Mouse (Mus musculus): Measurements from ENCODE around the gene Mthfd1l. TPM values are rescaled to one million over a fixed set of nuclear protein-coding genes. Genes with fewer than 3 reads are reported as not detected.

Gene Mthfd1l
- polyA plus RNA-seq, 1 experiment from 2014 or later, result 8.3 TPM

GRCm38 (mm10) chr10:4151862-4152776 is 179.2 kb downstream of the Mthfd1l start:
- H3K4me2 ChIP-seq, result no peak overlapping the region
- H3K4me1 ChIP-seq, result no peaks in the 10 kb centered on the region
- H3K9me3 ChIP-seq, result no peaks in the 10 kb centered on the region
- WGBS, result 82% methylated on average over 12 of the region's 12 CpGs
- 0 out of 2 replicates have a peak, but pooled peaks cover 4% of the 10 kb centered on the region for H3K36me3 ChIP-seq
- no peak for ATAC-seq (ENCODE audit: insufficient number of reproducible peaks, low FRiP score, low TSS enrichment, low read depth)
- H3K9ac ChIP-seq, result no peak overlapping the region
- H3K27ac ChIP-seq, result no peak overlapping the region
- no peak overlapping the region for H3K4me3 ChIP-seq
- no peaks in the 10 kb centered on the region for H3K27me3 ChIP-seq

DNA sequence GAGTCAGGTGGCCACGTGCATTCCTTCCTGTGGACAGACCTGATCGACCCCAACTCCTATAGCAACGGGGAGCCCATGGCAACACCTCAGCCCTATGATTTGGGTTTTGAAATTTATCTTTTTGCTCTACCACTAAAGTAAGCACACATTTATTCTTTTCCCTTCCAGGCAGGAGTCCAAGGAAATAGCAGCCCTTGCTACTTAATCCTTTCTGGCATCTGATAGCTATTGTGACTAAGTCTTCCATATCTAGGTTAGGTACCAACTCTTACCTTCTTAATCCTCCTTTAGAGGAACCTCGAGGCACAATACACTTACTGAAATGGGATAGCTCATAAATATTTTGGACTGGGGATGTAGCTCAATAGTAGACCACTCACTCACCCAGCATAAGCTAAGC is 180.1 kb downstream of the Mthfd1l start:
- H3K4me3 ChIP-seq, result no peak overlapping the region
- no peak for ATAC-seq (ENCODE audit: insufficient number of reproducible peaks, low FRiP score, low TSS enrichment, low read depth)
- H3K36me3 ChIP-seq, result 0 out of 2 replicates have a peak, but pooled peaks cover 2% of the 10 kb centered on the region
- no peak overlapping the region for H3K27ac ChIP-seq
- no peaks in the 10 kb centered on the region for H3K27me3 ChIP-seq
- no peak overlapping the region for H3K4me2 ChIP-seq
- no peaks in the 10 kb centered on the region for H3K4me1 ChIP-seq
- WGBS, result 79% methylated on average over 4 of the region's 4 CpGs
- H3K9me3 ChIP-seq, result no peaks in the 10 kb centered on the region
- H3K9ac ChIP-seq, result no peak overlapping the region

DNA sequence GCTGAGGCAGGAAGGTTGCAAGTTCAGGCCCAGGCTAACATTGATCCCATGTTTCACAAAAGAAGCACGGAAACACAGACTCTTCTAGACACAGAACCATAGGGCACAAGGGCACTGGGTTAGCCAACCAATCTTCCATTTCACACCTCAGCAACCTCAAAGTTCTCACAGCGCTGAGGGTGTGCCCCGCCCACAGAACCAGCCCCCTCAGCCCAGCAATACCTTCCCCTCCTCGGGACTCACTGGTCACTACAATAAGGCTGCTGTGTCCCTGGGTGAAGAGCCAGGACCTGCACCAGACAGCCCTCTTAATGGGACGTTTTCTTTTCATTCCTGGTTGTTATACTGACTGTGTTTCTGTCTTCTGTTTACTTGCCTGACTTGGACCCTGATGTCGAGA is 181.1 kb downstream of the Mthfd1l start:
- no peaks in the 10 kb centered on the region for H3K27me3 ChIP-seq
- no peak overlapping the region for H3K27ac ChIP-seq
- H3K36me3 ChIP-seq, result no peaks in the 10 kb centered on the region
- no peak overlapping the region for H3K4me3 ChIP-seq
- WGBS, result 74% methylated on average over 6 of the region's 6 CpGs
- no peaks in the 10 kb centered on the region for H3K9me3 ChIP-seq
- H3K4me2 ChIP-seq, result no peak overlapping the region
- no peak overlapping the region for H3K9ac ChIP-seq
- no peaks in the 10 kb centered on the region for H3K4me1 ChIP-seq
- no peak for ATAC-seq (ENCODE audit: insufficient number of reproducible peaks, low FRiP score, low TSS enrichment, low read depth)

DNA sequence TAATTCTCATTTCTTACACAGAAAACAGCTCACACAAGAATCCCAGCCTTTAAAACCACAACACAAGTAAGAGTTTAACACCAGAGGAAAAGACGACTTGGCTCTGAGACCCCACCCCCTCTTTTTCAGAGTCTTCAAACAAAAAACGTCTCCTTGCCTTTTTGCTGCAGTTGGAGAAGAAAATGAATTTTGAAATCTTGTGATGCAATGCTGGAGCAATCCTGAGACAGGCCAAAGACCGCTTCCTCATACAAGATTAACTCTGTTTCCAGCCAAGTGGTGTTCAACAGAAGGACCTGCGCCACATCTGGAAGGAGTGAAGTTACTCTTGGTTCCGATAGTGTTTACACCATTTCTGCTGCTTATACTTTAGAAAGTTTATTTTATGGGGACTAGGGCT is 182.6 kb downstream of the Mthfd1l start:
- Histone ChIP-seq H3K4me3 (no peak overlapping the region), H3K27me3 (no peaks in the 10 kb centered on the region), H3K9me3 (no peaks in the 10 kb centered on the region), H3K27ac (no peak overlapping the region), H3K4me2 (no peak overlapping the region), H3K9ac (no peak overlapping the region), H3K4me1 (no peaks in the 10 kb centered on the region), H3K36me3 (no peaks in the 10 kb centered on the region)
- WGBS, result 54% methylated on average over 5 of the region's 5 CpGs
- ATAC-seq (ENCODE audit: insufficient number of reproducible peaks, low FRiP score, low TSS enrichment, low read depth), result no peak

GRCm38 (mm10) chr10:4158533-4158932 is 185.6 kb downstream of the Mthfd1l start:
- no peak for ATAC-seq (ENCODE audit: insufficient number of reproducible peaks, low FRiP score, low TSS enrichment, low read depth)
- Histone ChIP-seq H3K36me3 (no peaks in the 10 kb centered on the region), H3K27me3 (no peaks in the 10 kb centered on the region), H3K27ac (no peak overlapping the region), H3K4me3 (no peak overlapping the region), H3K9me3 (no peaks in the 10 kb centered on the region), H3K4me1 (0 out of 2 replicates have a peak, but pooled peaks cover 6% of the 10 kb centered on the region), H3K9ac (no peak overlapping the region), H3K4me2 (no peak overlapping the region)
- WGBS, result 80% methylated on average over 5 of the region's 5 CpGs

GRCm38 (mm10) chr10:4159541-4160090 is 186.7 kb downstream of the Mthfd1l start:
- Histone ChIP-seq H3K27ac (no peak overlapping the region), H3K4me3 (no peak overlapping the region), H3K9ac (no peak overlapping the region), H3K4me2 (no peak overlapping the region), H3K27me3 (no peaks in the 10 kb centered on the region), H3K9me3 (no peaks in the 10 kb centered on the region), H3K36me3 (no peaks in the 10 kb centered on the region), H3K4me1 (0 out of 2 replicates have a peak, but pooled peaks cover 6% of the 10 kb centered on the region)
- no peak for ATAC-seq (ENCODE audit: insufficient number of reproducible peaks, low FRiP score, low TSS enrichment, low read depth)
- 75% methylated on average over 8 of the region's 8 CpGs for WGBS

DNA sequence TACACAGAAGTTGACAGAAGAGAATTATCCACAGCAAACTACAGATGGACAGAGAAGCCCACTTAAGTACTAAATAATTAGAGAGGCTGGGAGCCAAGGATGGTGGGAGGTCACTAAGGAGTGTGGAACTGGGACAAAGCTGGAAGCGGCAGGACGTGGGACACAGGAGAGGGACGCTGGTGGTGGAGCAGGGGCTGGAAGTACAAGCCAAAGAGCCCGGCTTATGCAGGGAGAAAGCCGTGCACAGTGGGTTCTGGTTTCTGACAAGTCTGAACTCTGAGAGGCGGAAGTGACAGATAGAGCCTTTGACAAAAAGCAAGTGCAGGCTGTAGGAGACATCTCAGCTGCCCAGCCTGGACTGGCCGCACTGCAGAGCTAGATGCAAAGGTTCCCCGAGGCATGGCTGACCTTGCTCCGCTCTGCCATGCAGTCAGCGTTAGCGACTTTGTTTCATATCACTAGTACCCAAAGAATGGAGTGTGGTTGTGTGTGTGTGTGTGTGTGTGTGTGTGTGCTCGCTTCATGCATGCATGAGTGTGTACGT is 187.4 kb downstream of the Mthfd1l start:
- Histone ChIP-seq H3K27me3 (no peaks in the 10 kb centered on the region), H3K4me3 (no peak overlapping the region), H3K27ac (0 out of 2 replicates have a peak overlapping the region, but pooled peaks have one; percentile 0), H3K4me2 (no peak overlapping the region), H3K9me3 (no peaks in the 10 kb centered on the region), H3K36me3 (no peaks in the 10 kb centered on the region), H3K4me1 (0 out of 2 replicates have a peak, but pooled peaks cover 6% of the 10 kb centered on the region), H3K9ac (no peak overlapping the region)
- ATAC-seq (ENCODE audit: insufficient number of reproducible peaks, low FRiP score, low TSS enrichment, low read depth), result no peak
- WGBS, result 78% methylated on average over 13 of the region's 13 CpGs

DNA sequence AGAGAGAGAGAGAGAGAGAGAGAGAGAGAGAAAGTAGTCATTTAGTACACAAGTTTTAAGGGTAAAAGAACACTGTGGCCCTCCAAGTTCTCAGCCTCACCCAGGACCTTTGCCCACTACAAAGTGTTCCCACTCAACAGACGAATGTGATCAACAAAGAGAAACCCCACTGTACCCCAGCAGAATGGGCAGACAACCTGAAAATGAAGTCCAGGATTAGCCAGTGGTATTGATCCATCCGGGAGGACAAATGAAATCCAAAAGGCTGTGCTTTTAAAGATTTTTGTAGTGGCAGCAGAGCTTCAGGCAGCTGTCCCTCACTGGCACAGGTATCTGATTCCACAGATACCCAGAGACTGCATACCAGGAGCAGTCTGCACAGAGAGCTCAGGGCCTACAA is 189.1 kb downstream of the Mthfd1l start:
- ATAC-seq (ENCODE audit: insufficient number of reproducible peaks, low FRiP score, low TSS enrichment, low read depth), result no peak
- Histone ChIP-seq H3K27me3 (no peaks in the 10 kb centered on the region), H3K36me3 (no peaks in the 10 kb centered on the region), H3K27ac (no peak overlapping the region), H3K4me1 (0 out of 2 replicates have a peak, but pooled peaks cover 6% of the 10 kb centered on the region), H3K9ac (no peak overlapping the region), H3K4me2 (no peak overlapping the region), H3K4me3 (no peak overlapping the region), H3K9me3 (no peaks in the 10 kb centered on the region)
- 71% methylated on average over 2 of the region's 2 CpGs for WGBS

DNA sequence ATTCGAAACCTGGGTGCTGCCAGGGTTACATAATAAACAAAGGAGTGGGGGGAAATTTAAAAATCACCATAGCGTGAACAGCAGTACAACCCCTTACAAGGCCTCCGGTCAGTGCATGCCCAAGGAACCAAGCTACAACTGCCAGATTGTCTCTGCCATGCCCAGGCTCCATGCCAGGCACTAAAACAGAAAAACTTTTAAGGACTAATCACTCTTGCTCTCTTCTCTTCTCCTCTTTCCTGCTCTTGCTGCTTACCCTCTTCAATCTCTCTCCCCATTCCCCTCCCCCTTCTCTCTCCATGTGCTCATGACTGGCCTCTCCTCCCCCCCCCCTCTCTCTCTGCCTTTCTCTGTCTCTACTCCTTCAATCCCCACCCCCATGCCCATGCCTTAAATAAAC is 190.1 kb downstream of the Mthfd1l start:
- Histone ChIP-seq H3K9ac (no peak overlapping the region), H3K27ac (no peak overlapping the region; the same call in 1 of the 2 replicates), H3K36me3 (no peaks in the 10 kb centered on the region), H3K4me1 (0 out of 2 replicates have a peak, but pooled peaks cover 6% of the 10 kb centered on the region), H3K27me3 (no peaks in the 10 kb centered on the region), H3K4me3 (no peak overlapping the region), H3K9me3 (no peaks in the 10 kb centered on the region), H3K4me2 (no peak overlapping the region)
- WGBS, result 61% methylated on average over 3 of the region's 3 CpGs
- no peak for ATAC-seq (ENCODE audit: insufficient number of reproducible peaks, low FRiP score, low TSS enrichment, low read depth)

GRCm38 (mm10) chr10:4164681-4165080 is 191.8 kb downstream of the Mthfd1l start:
- no peak overlapping the region for H3K9ac ChIP-seq
- no peak overlapping the region for H3K27ac ChIP-seq
- H3K36me3 ChIP-seq, result no peaks in the 10 kb centered on the region
- ATAC-seq (ENCODE audit: insufficient number of reproducible peaks, low FRiP score, low TSS enrichment, low read depth), result no peak
- 0 out of 2 replicates have a peak, but pooled peaks cover 6% of the 10 kb centered on the region for H3K4me1 ChIP-seq
- no peaks in the 10 kb centered on the region for H3K9me3 ChIP-seq
- H3K27me3 ChIP-seq, result no peaks in the 10 kb centered on the region
- WGBS, result 83% methylated on average over 9 of the region's 9 CpGs
- H3K4me3 ChIP-seq, result no peak overlapping the region
- no peak overlapping the region for H3K4me2 ChIP-seq

DNA sequence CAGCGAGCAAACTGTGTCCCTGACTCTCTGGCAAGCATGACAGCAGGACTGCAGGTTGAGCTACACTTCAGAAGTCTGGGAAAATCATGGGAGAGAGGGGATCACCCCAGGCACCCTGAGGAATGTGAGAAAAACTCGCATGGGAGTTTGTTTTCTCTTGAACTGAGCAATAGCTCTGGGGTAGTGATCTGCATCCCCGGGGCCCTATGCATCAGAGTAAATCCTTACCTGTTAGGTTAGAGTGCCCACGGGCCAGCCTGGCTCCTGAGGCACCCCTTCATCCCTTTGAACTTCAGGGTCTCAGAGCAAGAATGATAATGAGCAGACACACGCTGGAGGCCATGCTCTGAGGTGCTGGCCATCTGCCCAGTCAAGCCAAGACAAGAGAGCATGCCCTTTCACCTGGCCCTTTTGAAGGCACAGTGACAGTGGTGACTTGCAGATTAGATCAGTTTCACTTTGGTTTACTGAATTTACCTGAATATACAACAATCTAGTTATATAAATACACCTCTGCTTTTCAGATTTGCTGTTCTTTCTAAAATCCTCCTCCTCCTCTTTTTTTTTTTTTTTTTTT is 195.4 kb downstream of the Mthfd1l start:
- Histone ChIP-seq H3K27ac (no peak overlapping the region), H3K4me3 (no peak overlapping the region), H3K27me3 (no peaks in the 10 kb centered on the region), H3K9ac (no peak overlapping the region), H3K9me3 (no peaks in the 10 kb centered on the region), H3K4me2 (no peak overlapping the region), H3K36me3 (no peaks in the 10 kb centered on the region), H3K4me1 (no peaks in the 10 kb centered on the region)
- 15% methylated on average over 5 of the region's 5 CpGs for WGBS
- ATAC-seq (ENCODE audit: insufficient number of reproducible peaks, low FRiP score, low TSS enrichment, low read depth), result no peak

DNA sequence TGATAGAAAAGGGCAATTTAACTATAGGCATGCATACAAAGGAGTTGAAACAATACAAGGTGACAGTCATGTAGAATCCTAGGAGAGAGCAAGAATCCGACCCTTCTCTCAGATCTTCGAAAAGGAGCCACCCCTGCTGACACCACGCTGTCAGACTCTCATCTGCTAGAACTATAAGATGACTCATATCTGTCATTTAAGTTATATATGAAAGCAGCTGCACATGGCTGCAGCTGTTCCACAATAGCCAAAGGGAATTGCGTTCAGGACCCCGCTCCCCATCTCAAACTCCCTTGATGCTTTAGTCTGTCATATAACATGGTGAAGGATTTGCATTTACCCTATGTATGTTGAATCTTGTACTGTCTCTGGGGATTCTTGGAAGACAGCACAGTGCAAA is 201.3 kb downstream of the Mthfd1l start:
- Histone ChIP-seq H3K9ac (no peak overlapping the region), H3K4me3 (no peak overlapping the region), H3K9me3 (no peaks in the 10 kb centered on the region), H3K4me1 (peaks cover 24% of the 10 kb centered on the region; the same call in 1 of the 2 replicates), H3K27me3 (no peaks in the 10 kb centered on the region), H3K36me3 (no peaks in the 10 kb centered on the region), H3K27ac (no peak overlapping the region), H3K4me2 (no peak overlapping the region)
- no peak for ATAC-seq (ENCODE audit: insufficient number of reproducible peaks, low FRiP score, low TSS enrichment, low read depth)
- 63% methylated on average over 5 of the region's 5 CpGs for WGBS
